ENCODE assay signal across 8 mouse cellular contexts in the genomic region with DNA sequence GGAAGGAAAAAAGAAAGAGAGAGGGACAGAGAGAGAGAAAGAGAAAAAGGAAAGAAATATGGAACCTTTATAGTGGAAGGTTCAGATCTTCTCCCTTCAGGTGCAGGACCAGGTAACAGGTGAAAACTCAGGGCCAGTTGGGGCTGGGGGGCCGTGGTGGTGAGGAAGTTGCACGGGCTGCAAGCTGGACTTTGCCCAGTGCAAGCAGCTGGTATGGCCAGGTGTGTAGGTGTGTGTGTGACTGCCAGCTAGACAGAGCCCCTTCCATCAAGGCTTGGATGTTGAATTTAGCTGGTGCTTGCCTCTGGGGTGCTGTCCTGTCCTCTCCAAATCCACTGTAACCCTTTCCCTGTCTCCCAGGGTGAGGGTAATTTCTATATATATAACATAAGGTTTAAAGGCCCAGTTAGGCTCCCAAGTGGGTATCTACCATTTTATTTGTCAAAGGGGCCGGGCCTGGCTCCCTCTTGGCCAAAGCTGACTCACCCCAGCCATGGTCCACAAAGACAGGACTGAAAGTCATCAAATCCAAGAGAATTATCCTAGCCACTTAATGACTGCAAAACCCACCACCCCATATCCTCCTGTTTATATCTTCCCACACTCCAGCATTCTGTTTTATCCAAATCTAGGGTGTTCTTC. TPM values are rescaled to one million over a fixed set of nuclear protein-coding genes. Genes with fewer than 3 reads are reported as not detected.
DNase-seq lines count a peak whose midpoint lies in the region; ATAC-seq and TF ChIP-seq lines count a peak whose summit lies in the region.
"Had no signal": no experiment of that assay in that cellular context is flagged by ENCODE, and none has a peak within 500 bp of the region (broad histone marks: within the 10 kb centered on the region; RNA-seq: fewer than 3 reads in every experiment).

No protein-coding gene starts in this region.

- 60% methylated on average over 3 of the region's 3 CpGs for WGBS in liver, embryonic 11.5 days
- 45% methylated on average over 3 of the region's 3 CpGs for WGBS in intestine, embryonic 16.5 days
- 72% methylated on average over 3 of the region's 3 CpGs for WGBS in neural tube, embryonic 14.5 days

- no peak for ATAC-seq in liver, embryonic 11.5 days (replicated peaks; ENCODE audit: low FRiP score)
- peak; percentile 51 for ATAC-seq in intestine, embryonic 16.5 days
- ATAC-seq in neural tube, embryonic 14.5 days (ENCODE audit: low read depth): 0 out of 2 replicates have a peak, but pooled peaks have one; percentile 0
- ATAC-seq in CD4-positive, CD25-positive, alpha-beta regulatory T cell, adult 4 months: no peak

- no peak for TF ChIP-seq POLR2A in embryonic fibroblast, embryonic 13.5 days (IDR thresholded peaks at IDR 0.05; ENCODE audit: low read depth, low read length)

- H3K27me3 ChIP-seq in liver, embryonic 11.5 days (replicated peaks; ENCODE audit: control insufficient read depth, insufficient read depth, low read length): no peaks in the 10 kb centered on the region
- no peaks in the 10 kb centered on the region for H3K27me3 ChIP-seq in intestine, embryonic 16.5 days (replicated peaks; ENCODE audit: control insufficient read depth, insufficient read depth, low read length)
- H3K27me3 ChIP-seq in neural tube, embryonic 14.5 days (ENCODE audit: control insufficient read depth, insufficient read depth, low read length): no peaks in the 10 kb centered on the region

- H3K9me3 ChIP-seq in liver, embryonic 11.5 days (ENCODE audit: control insufficient read depth, low read length): no peaks in the 10 kb centered on the region
- H3K9me3 ChIP-seq in intestine, embryonic 16.5 days (ENCODE audit: control insufficient read depth, low read length): no peaks in the 10 kb centered on the region
- no peaks in the 10 kb centered on the region for H3K9me3 ChIP-seq in neural tube, embryonic 14.5 days (ENCODE audit: control insufficient read depth, low read length)

- H3K27ac ChIP-seq in liver, embryonic 11.5 days (ENCODE audit: low read depth, low read length): no peak overlapping the region
- no peak overlapping the region for H3K27ac ChIP-seq in embryonic fibroblast, embryonic 13.5 days (ENCODE audit: insufficient read depth, low read length)
- H3K27ac ChIP-seq in intestine, embryonic 16.5 days (ENCODE audit: low read length): peak overlapping the region; percentile 77
- H3K27ac ChIP-seq in neural tube, embryonic 14.5 days (ENCODE audit: low read depth, low read length): no peak overlapping the region

- peak overlapping the region; percentile 100 for H3K4me2 ChIP-seq in liver, embryonic 11.5 days
- H3K4me2 ChIP-seq in intestine, embryonic 16.5 days (ENCODE audit: low read depth, low read length): peak overlapping the region; percentile 97
- peak overlapping the region; percentile 73 for H3K4me2 ChIP-seq in neural tube, embryonic 14.5 days (ENCODE audit: low read depth, low read length)

- peaks cover 6% of the 10 kb centered on the region for H3K4me1 ChIP-seq in liver, embryonic 11.5 days (replicated peaks; ENCODE audit: control insufficient read depth, insufficient read depth, low read length)
- H3K4me1 ChIP-seq in embryonic fibroblast, embryonic 13.5 days (ENCODE audit: control insufficient read depth, insufficient read depth, low read length): no peaks in the 10 kb centered on the region
- peaks cover 9% of the 10 kb centered on the region; the same call in 1 of the 2 replicates for H3K4me1 ChIP-seq in intestine, embryonic 16.5 days (ENCODE audit: control insufficient read depth, insufficient read depth, low read length)
- no peaks in the 10 kb centered on the region for H3K4me1 ChIP-seq in neural tube, embryonic 14.5 days (ENCODE audit: control insufficient read depth, insufficient read depth, low read length)

- peak overlapping the region; percentile 74; the same call in 1 of the 2 replicates for H3K9ac ChIP-seq in liver, embryonic 11.5 days (ENCODE audit: low read depth, low read length)
- H3K9ac ChIP-seq in intestine, embryonic 16.5 days (ENCODE audit: low read depth, low read length): peak overlapping the region; percentile 81
- peak overlapping the region; percentile 66; the same call in 1 of the 2 replicates for H3K9ac ChIP-seq in neural tube, embryonic 14.5 days (replicated peaks; ENCODE audit: low read depth, low read length)

- DNase-seq in liver, embryonic 11.5 days (ENCODE audit: low spot score): no peak
- no peak for DNase-seq in liver
- DNase-seq in B cell, adult 2 months: no peak

- peak overlapping the region; percentile 72 for H3K4me3 ChIP-seq in liver, embryonic 11.5 days (ENCODE audit: low read depth, low read length)
- H3K4me3 ChIP-seq in embryonic fibroblast, embryonic 13.5 days (ENCODE audit: insufficient read depth, low read length): peak overlapping the region; percentile 47; the same call in 1 of the 2 replicates
- peak overlapping the region; percentile 81 for H3K4me3 ChIP-seq in intestine, embryonic 16.5 days (ENCODE audit: low read length)
- peak overlapping the region; percentile 64 for H3K4me3 ChIP-seq in neural tube, embryonic 14.5 days (ENCODE audit: low read depth, low read length)

- no peaks in the 10 kb centered on the region for H3K36me3 ChIP-seq in liver, embryonic 11.5 days (ENCODE audit: control insufficient read depth, insufficient read depth, low read length)
- H3K36me3 ChIP-seq in intestine, embryonic 16.5 days (ENCODE audit: control insufficient read depth, insufficient read depth, low read length): 0 out of 2 replicates have a peak, but pooled peaks cover 2% of the 10 kb centered on the region
- no peaks in the 10 kb centered on the region for H3K36me3 ChIP-seq in neural tube, embryonic 14.5 days (ENCODE audit: control insufficient read depth, insufficient read depth, low read length)

- TF ChIP-seq CTCF in embryonic fibroblast, embryonic 13.5 days (IDR thresholded peaks at IDR 0.05; ENCODE audit: borderline replicate concordance, insufficient read depth, low read length): no peak

RNA-seq across cellular contexts. Expression of gene Rab3d, which starts 1.0 kb away (rescaled TPM):
- 5.7 and 7.3 TPM in 2 replicates for polyA plus RNA-seq in liver, embryonic 11.5 days (2014; fragmentation: Nextera tagmentation; extraction: Ambion mirVana)
- polyA plus RNA-seq in embryonic fibroblast, embryonic 13.5 days (2011; ENCODE audit: insufficient read length, low read depth, missing spikeins): 6.7 and 13.5 TPM in 2 replicates
- polyA plus RNA-seq in intestine, embryonic 16.5 days (2015; fragmentation: Nextera tagmentation; extraction: Ambion mirVana): 47.5 and 47.9 TPM in 2 replicates
- polyA plus RNA-seq in neural tube, embryonic 14.5 days (2014; fragmentation: Nextera tagmentation; extraction: Ambion mirVana): 12.0 and 21.4 TPM in 2 replicates
- polyA plus RNA-seq in CD4-positive, CD25-positive, alpha-beta regulatory T cell, adult 4 months (2017; shearing (Covaris generic)): 10 to 100 TPM in 1 of 2 experiments, 1 to 10 TPM in 1; 8.4 to 11.3 TPM

RNA-seq across cellular contexts. Expression of gene Ccdc159, which starts 10.3 kb away (rescaled TPM):
- 2.2 and 2.9 TPM in 2 replicates for polyA plus RNA-seq in liver, embryonic 11.5 days (2014; fragmentation: Nextera tagmentation; extraction: Ambion mirVana)
- 5.6 and 6.2 TPM in 2 replicates for polyA plus RNA-seq in embryonic fibroblast, embryonic 13.5 days (2011; ENCODE audit: insufficient read length, low read depth, missing spikeins)
- 2.6 and 3.5 TPM in 2 replicates for polyA plus RNA-seq in intestine, embryonic 16.5 days (2015; fragmentation: Nextera tagmentation; extraction: Ambion mirVana)
- 7.0 and 8.1 TPM in 2 replicates for polyA plus RNA-seq in neural tube, embryonic 14.5 days (2014; fragmentation: Nextera tagmentation; extraction: Ambion mirVana)
- under 1 TPM in 1 of 2 experiments, not detected in 1; 0.94 TPM for polyA plus RNA-seq in CD4-positive, CD25-positive, alpha-beta regulatory T cell, adult 4 months (2017; shearing (Covaris generic))
- polyA plus RNA-seq: inflammation-experienced regulatory T-cells, adult 6 months had no signal

RNA-seq across cellular contexts. Expression of gene Tmem205, which starts 10.4 kb away (rescaled TPM):
- polyA plus RNA-seq in liver, embryonic 11.5 days (2014; fragmentation: Nextera tagmentation; extraction: Ambion mirVana): 45.0 and 51.0 TPM in 2 replicates
- 21.0 and 25.4 TPM in 2 replicates for polyA plus RNA-seq in embryonic fibroblast, embryonic 13.5 days (2011; ENCODE audit: insufficient read length, low read depth, missing spikeins)
- 93.9 and 97.0 TPM in 2 replicates for polyA plus RNA-seq in intestine, embryonic 16.5 days (2015; fragmentation: Nextera tagmentation; extraction: Ambion mirVana)
- 48.6 and 49.6 TPM in 2 replicates for polyA plus RNA-seq in neural tube, embryonic 14.5 days (2014; fragmentation: Nextera tagmentation; extraction: Ambion mirVana)
- 1 to 10 TPM; 8.0 to 8.7 TPM for polyA plus RNA-seq in CD4-positive, CD25-positive, alpha-beta regulatory T cell, adult 4 months (2017; shearing (Covaris generic))

RNA-seq across cellular contexts. Expression of gene Plppr2, which starts 19.9 kb away (rescaled TPM):
- 6.1 and 7.2 TPM in 2 replicates for polyA plus RNA-seq in liver, embryonic 11.5 days (2014; fragmentation: Nextera tagmentation; extraction: Ambion mirVana)
- polyA plus RNA-seq in embryonic fibroblast, embryonic 13.5 days (2011; ENCODE audit: insufficient read length, low read depth, missing spikeins): 13.1 and 14.9 TPM in 2 replicates
- polyA plus RNA-seq in intestine, embryonic 16.5 days (2015; fragmentation: Nextera tagmentation; extraction: Ambion mirVana): 5.2 and 6.2 TPM in 2 replicates
- polyA plus RNA-seq in neural tube, embryonic 14.5 days (2014; fragmentation: Nextera tagmentation; extraction: Ambion mirVana): 83.5 and 89.6 TPM in 2 replicates
- under 1 TPM; 0.28 to 0.90 TPM for polyA plus RNA-seq in CD4-positive, CD25-positive, alpha-beta regulatory T cell, adult 4 months (2017; shearing (Covaris generic))

RNA-seq across cellular contexts. Expression of gene Swsap1, which starts 38.6 kb away (rescaled TPM):
- polyA plus RNA-seq in liver, embryonic 11.5 days (2014; fragmentation: Nextera tagmentation; extraction: Ambion mirVana): 9.8 and 11.9 TPM in 2 replicates
- polyA plus RNA-seq in embryonic fibroblast, embryonic 13.5 days (2011; ENCODE audit: insufficient read length, low read depth, missing spikeins): 5.7 and 6.9 TPM in 2 replicates
- 5.9 and 6.5 TPM in 2 replicates for polyA plus RNA-seq in intestine, embryonic 16.5 days (2015; fragmentation: Nextera tagmentation; extraction: Ambion mirVana)
- polyA plus RNA-seq in neural tube, embryonic 14.5 days (2014; fragmentation: Nextera tagmentation; extraction: Ambion mirVana): 10.1 and 21.3 TPM in 2 replicates
- polyA plus RNA-seq in CD4-positive, CD25-positive, alpha-beta regulatory T cell, adult 4 months (2017; shearing (Covaris generic)): 10 to 100 TPM in 1 of 2 experiments, 1 to 10 TPM in 1; 3.2 to 13.5 TPM

Comparison
In these comparisons a context has a peak if more than half of its experiments do, and no peak if none do; other contexts are left out.
1. ATAC-seq: peak in intestine, embryonic 16.5 days (single experiment) and neural tube, embryonic 14.5 days (single experiment); none in liver, embryonic 11.5 days (single experiment) and CD4-positive, CD25-positive, alpha-beta regulatory T cell, adult 4 months (single experiment).
2. Peak in every context shown above with its lines, with median percentiles within 50 percentile points of each other: H3K4me2 ChIP-seq, H3K4me3 ChIP-seq and H3K9ac ChIP-seq.